Mouse (Mus musculus): ENCODE results near the gene Itgb4. TPM values are rescaled to one million over a fixed set of nuclear protein-coding genes. Genes with fewer than 3 reads are reported as not detected.
"Not testable (repeated sequence)": the region's sequence is repeated elsewhere in the genome, so short reads cannot be mapped to it uniquely, and the experiment has no call there.

Gene Itgb4
- polyA plus RNA-seq, 1 experiment: 5.6 TPM

- Histone ChIP-seq H3K36me3 (replicated peaks; ENCODE audit: low read length) (peaks cover 41% of the 10 kb centered on the region), H3K4me3 (replicated peaks) (peak within 1 kb of the TSS; percentile 98), H3K9me3 (no peaks in the 10 kb centered on the region), H3K4me1 (peaks cover 78% of the 10 kb centered on the region), H3K27me3 (replicated peaks) (no peaks in the 10 kb centered on the region)
- TF ChIP-seq GATA1 (IDR thresholded peaks at IDR 0.05; ENCODE audit: borderline replicate concordance, low read length): no peak
These were observed 37.9 kb downstream of the Itgb4 start, which contains the start of gene Galk1 for GRCm38 (mm10) chr11:116012262-116012947. TSS of gene Galk1 (minus strand) at chr11:116012719.

- no peaks in the 10 kb centered on the region for H3K27me3 ChIP-seq (replicated peaks)
- no peak overlapping the region for H3K4me3 ChIP-seq (replicated peaks)
- H3K9me3 ChIP-seq: no peaks in the 10 kb centered on the region
- peaks cover 17% of the 10 kb centered on the region for H3K36me3 ChIP-seq (replicated peaks; ENCODE audit: low read length)
- H3K4me1 ChIP-seq: peaks cover 64% of the 10 kb centered on the region
- TF ChIP-seq GATA1 (IDR thresholded peaks at IDR 0.05; ENCODE audit: borderline replicate concordance, low read length): no peak
- no peak for TF ChIP-seq FLI1 (IDR thresholded peaks at IDR 0.05; ENCODE audit: low read length)
These were observed 40.3 kb downstream of the Itgb4 start for GRCm38 (mm10) chr11:116014821-116015220.

GRCm38 (mm10) chr11:116018106-116018505, 43.6 kb downstream of the Itgb4 start:
- no peaks in the 10 kb centered on the region for H3K27me3 ChIP-seq (replicated peaks)
- peaks cover 19% of the 10 kb centered on the region for H3K36me3 ChIP-seq (replicated peaks; ENCODE audit: low read length)
- no peak for TF ChIP-seq FLI1 (IDR thresholded peaks at IDR 0.05; ENCODE audit: low read length)
- TF ChIP-seq GATA1 (IDR thresholded peaks at IDR 0.05; ENCODE audit: borderline replicate concordance, low read length): no peak
- peak overlapping the region; percentile 59 for H3K4me3 ChIP-seq (replicated peaks)
- H3K4me1 ChIP-seq: peaks cover 44% of the 10 kb centered on the region
- H3K9me3 ChIP-seq: no peaks in the 10 kb centered on the region

GRCm38 (mm10) chr11:116018867-116019266, 44.4 kb downstream of the Itgb4 start:
- Histone ChIP-seq H3K36me3 (replicated peaks; ENCODE audit: low read length) (peaks cover 24% of the 10 kb centered on the region), H3K4me1 (peaks cover 40% of the 10 kb centered on the region)
- not testable (repeated sequence) for H3K27me3 ChIP-seq (replicated peaks); H3K9me3 ChIP-seq; H3K4me3 ChIP-seq (replicated peaks)

- H3K4me3 ChIP-seq (replicated peaks): no peak overlapping the region
- TF ChIP-seq GATA1 (IDR thresholded peaks at IDR 0.05; ENCODE audit: borderline replicate concordance, low read length) (no peak), FLI1 (IDR thresholded peaks at IDR 0.05; ENCODE audit: low read length) (no peak)
- peaks cover 36% of the 10 kb centered on the region for H3K4me1 ChIP-seq
- no peaks in the 10 kb centered on the region for H3K9me3 ChIP-seq
- H3K27me3 ChIP-seq (replicated peaks): no peaks in the 10 kb centered on the region
- peaks cover 24% of the 10 kb centered on the region for H3K36me3 ChIP-seq (replicated peaks; ENCODE audit: low read length)
These were observed 44.9 kb downstream of the Itgb4 start for GRCm38 (mm10) chr11:116019360-116019791.

- H3K4me3 ChIP-seq (replicated peaks): peak overlapping the region; percentile 77
- no peaks in the 10 kb centered on the region for H3K27me3 ChIP-seq (replicated peaks)
- H3K9me3 ChIP-seq: no peaks in the 10 kb centered on the region
- no peak for TF ChIP-seq GATA1 (IDR thresholded peaks at IDR 0.05; ENCODE audit: borderline replicate concordance, low read length)
- no peak for TF ChIP-seq FLI1 (IDR thresholded peaks at IDR 0.05; ENCODE audit: low read length)
- peaks cover 31% of the 10 kb centered on the region for H3K4me1 ChIP-seq
- H3K36me3 ChIP-seq (replicated peaks; ENCODE audit: low read length): peaks cover 24% of the 10 kb centered on the region
These were observed 45.5 kb downstream of the Itgb4 start for GRCm38 (mm10) chr11:116019976-116020411.

- TF ChIP-seq GATA1 (IDR thresholded peaks at IDR 0.05; ENCODE audit: borderline replicate concordance, low read length): no peak
- TF ChIP-seq FLI1 (IDR thresholded peaks at IDR 0.05; ENCODE audit: low read length): no peak
- Histone ChIP-seq H3K36me3 (replicated peaks; ENCODE audit: low read length) (peaks cover 24% of the 10 kb centered on the region), H3K4me3 (replicated peaks) (no peak overlapping the region), H3K4me1 (peaks cover 33% of the 10 kb centered on the region), H3K9me3 (no peaks in the 10 kb centered on the region), H3K27me3 (replicated peaks) (no peaks in the 10 kb centered on the region)
These were observed 46.0 kb downstream of the Itgb4 start for GRCm38 (mm10) chr11:116020519-116020922.

- H3K9me3 ChIP-seq: no peaks in the 10 kb centered on the region
- H3K4me1 ChIP-seq: peaks cover 36% of the 10 kb centered on the region
- TF ChIP-seq GATA1 (IDR thresholded peaks at IDR 0.05; ENCODE audit: borderline replicate concordance, low read length) (no peak), FLI1 (IDR thresholded peaks at IDR 0.05; ENCODE audit: low read length) (no peak)
- H3K27me3 ChIP-seq (replicated peaks): no peaks in the 10 kb centered on the region
- peak overlapping the region; percentile 87 for H3K4me3 ChIP-seq (replicated peaks)
- H3K36me3 ChIP-seq (replicated peaks; ENCODE audit: low read length): peaks cover 24% of the 10 kb centered on the region
These were observed 47.1 kb downstream of the Itgb4 start for GRCm38 (mm10) chr11:116021328-116022220.

- H3K4me1 ChIP-seq: peaks cover 37% of the 10 kb centered on the region
- no peaks in the 10 kb centered on the region for H3K27me3 ChIP-seq (replicated peaks)
- TF ChIP-seq GATA1 (IDR thresholded peaks at IDR 0.05; ENCODE audit: borderline replicate concordance, low read length): no peak
- no peak for TF ChIP-seq FLI1 (IDR thresholded peaks at IDR 0.05; ENCODE audit: low read length)
- peak overlapping the region; percentile 87 for H3K4me3 ChIP-seq (replicated peaks)
- no peaks in the 10 kb centered on the region for H3K9me3 ChIP-seq
- H3K36me3 ChIP-seq (replicated peaks; ENCODE audit: low read length): peaks cover 24% of the 10 kb centered on the region
These were observed 47.8 kb downstream of the Itgb4 start for GRCm38 (mm10) chr11:116022256-116022780.

GRCm38 (mm10) chr11:116023074-116023770, 48.7 kb downstream of the Itgb4 start:
- Histone ChIP-seq H3K36me3 (replicated peaks; ENCODE audit: low read length) (peaks cover 24% of the 10 kb centered on the region), H3K4me3 (replicated peaks) (peak overlapping the region; percentile 94), H3K4me1 (peaks cover 36% of the 10 kb centered on the region)
- not testable (repeated sequence) for H3K27me3 ChIP-seq (replicated peaks); H3K9me3 ChIP-seq

Data from megakaryocyte, embryonic 14.5 days (primary cell).